Mouse (Mus musculus): Measurements from ENCODE around the gene Grsf1.

DNA sequence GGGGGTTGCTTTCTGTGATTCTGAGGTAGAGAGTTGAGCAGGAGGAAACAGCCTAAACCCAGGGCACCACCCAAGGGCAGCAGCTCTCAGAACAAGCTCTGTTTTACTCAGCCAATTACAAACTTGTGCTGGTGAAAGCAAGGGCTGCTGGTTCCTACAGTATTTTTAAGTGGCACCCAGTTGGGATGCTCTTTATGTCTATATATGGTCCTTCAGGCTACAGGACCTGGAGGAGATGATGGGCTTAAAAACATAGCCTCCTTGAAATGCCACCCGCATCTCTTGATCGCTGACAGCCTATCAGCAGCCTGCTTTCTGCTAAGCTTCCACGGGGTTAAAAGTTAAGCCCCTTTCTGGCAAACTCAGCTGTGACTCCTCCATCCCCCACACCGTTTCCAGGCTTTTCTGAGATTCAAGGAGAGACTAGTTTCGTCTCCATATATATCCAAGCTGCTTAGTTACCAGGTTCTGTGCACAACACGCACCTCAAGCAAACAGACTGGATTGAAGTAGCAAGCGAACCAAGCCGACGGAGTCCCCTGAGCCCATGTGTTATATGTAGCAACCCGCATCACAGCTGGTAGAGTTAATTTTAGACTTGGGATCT is 35.8 kb upstream of the Grsf1 start:
- TF ChIP-seq GATA1 (IDR thresholded peaks at IDR 0.05; ENCODE audit: borderline replicate concordance, low read length) (no peak), FLI1 (IDR thresholded peaks at IDR 0.05; ENCODE audit: low read length) (no peak)

Measured in megakaryocyte, embryonic 14.5 days (primary cell).